Mouse (Mus musculus): Measurements from ENCODE around the gene Olfr1197. TPM values are rescaled to one million over a fixed set of nuclear protein-coding genes. Genes with fewer than 3 reads are reported as not detected.

Gene Olfr1197
- not detected for total RNA-seq (2021)

DNA sequence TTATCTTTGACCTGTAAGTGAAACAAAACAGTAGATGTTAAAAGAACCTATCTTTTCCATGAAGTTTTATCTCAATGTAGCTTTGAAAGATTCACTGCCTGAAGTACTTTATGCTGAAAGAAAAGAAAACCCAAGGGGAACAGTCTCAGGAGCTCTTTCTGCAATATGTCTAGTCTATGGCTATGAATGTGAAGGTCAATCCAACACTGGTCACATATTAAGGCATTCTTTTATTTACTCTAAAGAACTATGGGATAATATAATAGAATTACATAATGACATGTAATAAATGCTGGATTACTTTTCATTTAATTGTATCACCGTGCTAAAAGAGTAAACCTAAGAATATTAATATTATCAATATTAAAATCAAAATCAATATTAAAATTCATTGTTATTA, at the start of gene Olfr1197:
Gene Olfr1197, minus strand, starts transcription at position 101 of the 400 bp plus-strand sequence.
- intact Hi-C loops (cut with DNase I) = no loop called here
- DNase-seq (ENCODE audit: low spot score) = no peak

DNA sequence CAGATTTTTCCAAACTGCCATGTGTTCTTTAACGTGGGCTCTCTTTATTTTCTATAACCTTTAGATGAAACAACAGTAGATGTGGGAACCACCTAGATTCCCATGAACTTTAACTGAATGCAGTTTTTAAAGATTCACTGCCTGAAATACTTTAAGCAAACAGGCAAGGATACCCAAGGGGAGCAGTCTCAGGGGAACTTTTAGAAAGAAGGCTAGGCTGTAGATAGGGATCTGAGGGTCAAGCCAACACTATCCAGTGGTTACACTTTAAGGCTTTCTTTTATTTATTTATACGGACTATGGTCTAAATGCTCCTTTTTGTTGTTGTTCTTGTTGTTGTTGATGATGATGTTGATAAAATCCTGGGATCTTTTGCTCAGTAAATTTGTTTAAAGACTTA, 38.2 kb upstream of the Olfr1197 start, which contains the start of gene Olfr1200:
Gene Olfr1200, minus strand, starts transcription at position 101 of the 400 bp plus-strand sequence.
- no peak for DNase-seq (ENCODE audit: low spot score)
- intact Hi-C loops (cut with DNase I) = no loop called here

DNA sequence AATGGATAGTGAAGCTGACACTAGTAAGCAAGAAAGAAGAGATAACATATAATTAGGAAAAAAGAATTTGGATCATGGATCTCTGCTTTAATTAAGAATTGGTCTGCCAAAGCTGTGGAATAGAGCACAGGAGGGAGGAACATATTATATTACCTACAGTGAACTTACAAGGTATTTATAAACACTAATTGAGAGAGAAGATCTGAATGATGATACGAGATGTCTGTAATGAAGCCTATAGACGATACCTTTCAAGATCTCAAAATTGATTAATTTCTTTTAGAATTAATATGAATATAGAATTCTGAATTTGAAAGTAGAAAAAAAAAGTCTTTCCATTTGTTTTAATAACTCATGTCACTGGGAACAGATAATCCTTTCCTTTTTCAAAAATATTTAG, 28.2 kb upstream of the Olfr1197 start, which contains the start of gene Olfr1199:
Gene Olfr1199, minus strand, starts transcription at position 101 of the 400 bp plus-strand sequence.
- no peak for DNase-seq (ENCODE audit: low spot score)

DNA sequence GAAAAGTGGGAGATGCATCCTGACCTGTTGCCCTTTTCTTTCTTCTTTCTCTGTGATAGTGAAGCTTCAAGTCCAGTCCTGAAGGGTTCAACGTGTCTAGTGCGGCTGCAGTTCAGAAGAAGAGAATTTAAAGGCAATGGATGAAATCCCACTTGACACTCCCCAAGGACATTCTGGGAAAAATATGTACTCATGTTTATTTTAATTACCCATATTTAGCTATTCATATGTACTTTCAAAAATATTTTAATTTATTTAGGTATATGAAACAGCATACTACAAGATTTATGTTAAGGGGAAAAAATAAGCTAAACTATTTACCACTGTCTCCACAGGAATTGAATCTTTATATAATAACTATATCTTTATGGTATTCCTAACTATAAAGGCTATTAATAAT, 19.1 kb upstream of the Olfr1197 start, which contains the start of gene Olfr1198:
Gene Olfr1198, minus strand, starts transcription at position 101 of the 400 bp plus-strand sequence.
- intact Hi-C loops (cut with DNase I) = no loop called here
- DNase-seq (ENCODE audit: low spot score) = no peak

More for the DNA sequence above, 28.2 kb upstream of the Olfr1197 start, which contains the start of gene Olfr1199:
- intact Hi-C loops (cut with DNase I) = no loop called here

DNA sequence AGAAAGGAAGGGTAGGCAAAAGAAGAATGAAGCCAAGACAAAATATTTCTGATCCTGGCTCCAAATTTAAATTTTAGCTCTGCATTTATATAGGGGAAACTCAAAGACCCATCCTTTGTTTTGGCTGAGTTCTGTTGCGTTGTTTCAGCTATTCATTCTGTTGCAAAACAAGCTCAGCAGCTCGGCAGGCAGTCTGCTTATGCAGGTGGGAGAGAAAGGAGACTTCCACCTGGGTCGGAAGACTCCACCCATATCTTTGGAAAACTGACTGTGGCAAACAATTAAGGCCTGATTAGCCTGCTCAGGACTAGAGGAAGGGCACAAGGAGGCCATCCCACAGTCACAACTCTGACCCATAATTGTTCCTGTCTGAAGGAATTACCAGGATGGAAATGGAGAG, 11.2 kb upstream of the Olfr1197 start:
- intact Hi-C loops (cut with DNase I) = no loop called here
- DNase-seq (ENCODE audit: low spot score) = no peak

DNA sequence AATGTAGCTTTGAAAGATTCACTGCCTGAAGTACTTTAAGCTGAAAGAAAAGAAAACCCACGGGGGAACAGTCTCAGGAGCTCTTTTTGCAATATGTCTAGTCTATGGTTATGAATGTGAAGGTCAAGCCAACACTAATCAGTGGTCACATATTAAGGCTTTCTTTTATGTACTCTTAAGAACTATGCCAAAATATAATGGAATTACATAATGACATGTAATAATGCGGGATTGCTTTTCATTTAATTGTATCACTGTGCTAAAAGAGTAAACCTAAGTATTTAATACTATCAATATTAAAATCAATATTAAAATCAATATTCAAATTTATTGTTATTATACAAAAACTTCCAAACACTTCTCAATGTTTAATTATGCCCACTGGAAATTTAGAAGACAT, 27.7 kb downstream of the Olfr1197 start, which contains the start of gene Olfr1196:
Gene Olfr1196, minus strand, starts transcription at position 101 of the 400 bp plus-strand sequence.
- intact Hi-C loops (cut with DNase I) = no loop called here
- DNase-seq (ENCODE audit: low spot score) = no peak

DNA sequence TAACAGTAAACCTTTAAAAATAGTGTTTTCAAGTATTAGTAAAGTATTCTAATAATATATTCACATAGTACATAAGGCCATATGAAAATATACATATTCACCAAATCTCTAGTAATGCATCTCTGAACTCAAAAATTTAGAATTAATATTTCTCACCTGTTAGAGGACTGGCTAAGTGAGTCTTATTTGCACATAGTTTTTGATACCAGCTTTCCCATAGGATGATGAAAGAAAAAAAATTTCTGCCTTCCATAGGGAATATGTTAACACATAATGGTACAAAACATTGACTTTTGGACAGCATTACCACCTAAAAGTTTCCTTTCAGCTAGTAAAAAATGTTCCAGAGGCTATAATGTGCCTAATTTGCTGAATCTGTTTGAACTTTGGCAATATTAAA, 43.1 kb downstream of the Olfr1197 start, which contains the start of gene Olfr1195:
Gene Olfr1195, minus strand, starts transcription at position 101 of the 400 bp plus-strand sequence.
- DNase-seq (ENCODE audit: low spot score) = no peak
- intact Hi-C loops (cut with DNase I) = no loop called here

Other genes with a start within 250 kb of the Olfr1197 start
- not detected for gene Olfr1184, start 248.8 kb downstream of the Olfr1197 start, total RNA-seq (2021)
- not detected for gene Olfr1185-ps1, start 239.0 kb downstream of the Olfr1197 start, total RNA-seq (2021)
- gene Olfr1186, start 213.8 kb downstream of the Olfr1197 start, total RNA-seq (2021) = not detected
- not detected for gene Olfr1188, start 175.4 kb downstream of the Olfr1197 start, total RNA-seq (2021)
- not detected for gene Olfr1189, start 145.9 kb downstream of the Olfr1197 start, total RNA-seq (2021)
- gene Olfr1191-ps1, start 91.8 kb downstream of the Olfr1197 start, total RNA-seq (2021) = not detected
- not detected for gene Olfr1192-ps1, start 83.9 kb downstream of the Olfr1197 start, total RNA-seq (2021)
- gene Olfr1193, start 56.7 kb downstream of the Olfr1197 start, total RNA-seq (2021) = not detected
- gene Olfr1195, start 43.2 kb downstream of the Olfr1197 start, total RNA-seq (2021) = not detected
- not detected for gene Olfr1196, start 27.8 kb downstream of the Olfr1197 start, total RNA-seq (2021)
- gene Olfr1198, start 19.0 kb upstream of the Olfr1197 start, total RNA-seq (2021) = not detected
- gene Olfr1199, start 28.1 kb upstream of the Olfr1197 start, total RNA-seq (2021) = not detected
- gene Olfr1200, start 38.1 kb upstream of the Olfr1197 start, total RNA-seq (2021) = not detected
- not detected for gene Olfr1201, start 60.7 kb upstream of the Olfr1197 start, total RNA-seq (2021)
- not detected for gene Olfr1202, start 82.1 kb upstream of the Olfr1197 start, total RNA-seq (2021)
- not detected for gene Olfr1205, start 97.4 kb upstream of the Olfr1197 start, total RNA-seq (2021)
- not detected for gene Olfr1204, start 116.9 kb upstream of the Olfr1197 start, total RNA-seq (2021)
- not detected for gene Olfr1206, start 130.9 kb upstream of the Olfr1197 start, total RNA-seq (2021)
- gene Olfr1208, start 169.9 kb upstream of the Olfr1197 start, total RNA-seq (2021) = not detected
- gene Olfr1209, start 182.8 kb upstream of the Olfr1197 start, total RNA-seq (2021) = not detected
- gene Olfr1211, start 205.7 kb upstream of the Olfr1197 start, total RNA-seq (2021) = not detected
- gene Olfr1212, start 221.6 kb upstream of the Olfr1197 start, total RNA-seq (2021) = not detected
- not detected for gene Gm13762, start 247.9 kb upstream of the Olfr1197 start, total RNA-seq (2021)

All from heart, postnatal 25 days (tissue).